Mouse (Mus musculus) heart, embryonic 10.5 days (tissue): ENCODE measurements around the gene Ppp1r9a. TPM values are rescaled to one million over a fixed set of nuclear protein-coding genes. Genes with fewer than 3 reads are reported as not detected.

ENCODE experiments used
- DNase-seq: peaks from one replicate; pipeline ENCODE4 v3.0.0-alpha.2; 2017; ENCODE audit warnings: low spot score
- H3K27ac ChIP-seq: fragments of 300-500 bp; sonication (generic); 2 replicates; pipeline ENCODE4 v1.5.1; 2016; ENCODE audit warnings: mild to moderate bottlenecking
- H3K27me3 ChIP-seq: fragments of 300-500 bp; sonication (generic); 2 replicates; pipeline ENCODE4 v1.6.1; 2016; ENCODE audit warnings: mild to moderate bottlenecking; ENCODE audit not compliant: poor library complexity, insufficient read depth, severe bottlenecking
- H3K36me3 ChIP-seq: fragments of 300-500 bp; sonication (generic); 2 replicates; pipeline ENCODE4 v1.6.1; 2016; ENCODE audit warnings: mild to moderate bottlenecking, moderate library complexity
- H3K4me1 ChIP-seq: fragments of 300-500 bp; sonication (generic); 2 replicates; pipeline ENCODE4 v1.6.1; 2016; ENCODE audit warnings: mild to moderate bottlenecking
- H3K4me3 ChIP-seq: fragments of 300-500 bp; sonication (generic); 2 replicates; pipeline ENCODE4 v1.5.1; 2016; ENCODE audit warnings: mild to moderate bottlenecking, moderate library complexity
- H3K9me3 ChIP-seq: fragments of 300-500 bp; sonication (generic); 2 replicates; pipeline ENCODE4 v1.6.1; 2016; ENCODE audit warnings: mild to moderate bottlenecking, moderate library complexity
- WGBS: fragments of 180-500 bp; shearing (Covaris S2); methylation state at CpG from one replicate; pipeline ENCODE4 v1.1.7; 2016; 5-methylcytosine and 5-hydroxymethylcytosine counted together
- polyA plus RNA-seq: library from polyadenylated mRNA; unstranded; fragments of >200 nt; fragmentation: Nextera tagmentation; extraction: Ambion mirVana; gene quantifications from 2 replicates; pipeline ENCODE4 v1.2.1, GENCODE M21; 2016

The Ppp1r9a gene
- polyA plus RNA-seq, 1 experiment from 2014 or later = 21.4 TPM

DNA sequence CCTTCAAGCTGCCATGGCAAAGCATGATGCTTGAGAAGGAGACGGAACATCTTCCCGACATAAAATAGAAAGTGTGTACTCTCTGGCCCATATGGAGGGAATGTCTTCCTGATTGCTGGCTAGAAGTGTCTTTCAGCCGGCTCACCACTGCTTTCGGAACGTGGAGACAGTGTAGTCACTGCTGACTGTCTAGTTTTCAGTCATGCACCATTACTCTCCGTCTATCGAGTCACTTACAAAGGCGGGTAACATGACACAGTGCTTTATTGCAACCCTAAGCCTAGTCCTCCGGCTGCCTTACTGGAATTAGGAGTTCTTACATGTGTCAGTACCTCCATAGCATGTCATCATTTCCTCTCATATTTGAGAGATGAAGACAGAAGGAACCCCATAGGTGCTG is 236.9 kb downstream of the Ppp1r9a start:
- Histone ChIP-seq H3K4me1 (no peaks in the 10 kb centered on the region), H3K36me3 (peaks cover 5% of the 10 kb centered on the region), H3K9me3 (no peaks in the 10 kb centered on the region), H3K4me3 (no peak overlapping the region), H3K27ac (no peak overlapping the region), H3K27me3 (no peaks in the 10 kb centered on the region)
- no peak for DNase-seq
- 91% methylated on average over 9 of the region's 9 CpGs for WGBS

DNA sequence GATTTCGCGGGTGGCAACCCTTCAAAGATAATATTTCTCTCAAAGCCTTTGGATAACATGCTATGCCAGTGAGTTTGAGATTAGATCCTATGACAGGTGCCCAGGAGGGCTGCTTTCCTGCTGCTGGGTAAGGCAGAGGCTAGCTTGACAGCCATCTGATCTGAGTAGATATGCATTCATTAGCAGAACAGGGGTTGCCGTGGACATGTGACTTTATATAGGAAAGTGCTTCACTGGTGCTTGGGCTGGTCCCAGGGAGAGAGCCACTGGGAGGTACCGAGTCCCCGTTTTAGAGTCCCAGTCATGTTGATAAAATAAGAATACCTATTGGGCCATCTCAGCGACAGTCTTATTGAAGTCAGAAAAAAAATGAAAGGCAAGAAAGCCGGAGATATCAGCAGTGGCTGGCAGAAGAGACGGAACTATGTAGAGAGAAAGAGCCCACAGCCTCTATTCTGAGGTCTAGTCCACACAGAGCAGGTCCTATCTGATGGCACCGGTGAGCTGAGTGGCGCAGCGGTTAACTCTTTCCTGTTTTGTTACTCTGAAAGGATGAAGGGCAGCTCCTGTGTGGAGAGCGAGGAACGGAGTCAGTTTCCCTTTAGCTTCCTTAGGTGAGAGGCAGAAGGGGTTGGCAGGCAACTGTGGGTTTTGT is 244.9 kb downstream of the Ppp1r9a start:
- no peaks in the 10 kb centered on the region for H3K9me3 ChIP-seq
- no peaks in the 10 kb centered on the region for H3K27me3 ChIP-seq
- no peak overlapping the region for H3K4me3 ChIP-seq
- no peak for DNase-seq
- peaks cover 37% of the 10 kb centered on the region for H3K4me1 ChIP-seq
- H3K27ac ChIP-seq = no peak overlapping the region
- 49% methylated on average over 13 of the region's 13 CpGs for WGBS
- H3K36me3 ChIP-seq = no peaks in the 10 kb centered on the region

DNA sequence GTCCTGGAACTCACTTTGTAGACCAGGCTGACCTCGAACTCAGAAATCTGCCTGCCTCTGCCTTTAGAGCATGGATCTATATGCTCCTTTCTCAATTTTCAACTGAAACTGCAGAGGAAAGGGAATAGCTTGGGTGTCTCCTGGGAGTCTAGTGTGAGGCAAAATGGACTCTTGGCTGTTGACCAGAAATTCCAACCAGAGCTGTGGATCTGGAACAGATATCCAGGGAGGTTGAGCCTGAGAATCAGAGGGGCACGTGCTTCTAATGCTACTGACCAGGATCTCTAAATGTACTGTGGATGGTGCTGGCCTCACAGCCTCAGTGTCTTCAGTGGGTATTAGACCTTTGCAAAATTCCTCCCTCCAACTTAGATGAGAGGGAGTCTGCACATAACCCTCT is 247.2 kb downstream of the Ppp1r9a start:
- peaks cover 40% of the 10 kb centered on the region for H3K4me1 ChIP-seq
- no peak overlapping the region for H3K4me3 ChIP-seq
- no peak overlapping the region for H3K27ac ChIP-seq
- peaks cover 7% of the 10 kb centered on the region; the same call in 1 of the 2 replicates for H3K36me3 ChIP-seq
- no peak for DNase-seq
- 70% methylated on average over 2 of the region's 2 CpGs for WGBS
- H3K9me3 ChIP-seq = no peaks in the 10 kb centered on the region
- H3K27me3 ChIP-seq = no peaks in the 10 kb centered on the region

DNA sequence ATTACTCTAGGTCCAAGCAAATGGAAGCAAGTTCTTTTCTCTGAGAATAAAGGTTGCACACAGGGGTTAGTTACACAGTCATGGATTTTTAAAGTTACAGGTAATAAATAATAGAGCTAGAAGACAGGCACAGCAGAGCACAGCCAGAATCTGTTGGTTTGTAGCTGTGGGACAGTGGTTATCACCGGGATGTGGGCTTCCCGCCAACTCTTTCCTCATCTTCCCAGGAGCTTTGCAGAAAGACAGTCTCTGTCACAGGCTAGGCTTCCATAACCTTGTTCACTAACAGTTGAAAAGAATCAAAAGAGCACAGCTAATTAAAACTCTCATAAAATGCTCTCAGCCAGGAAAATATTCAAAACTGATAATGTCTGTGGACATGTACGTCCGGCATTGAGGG is 248.5 kb downstream of the Ppp1r9a start:
- Histone ChIP-seq H3K4me1 (peaks cover 32% of the 10 kb centered on the region), H3K4me3 (no peak overlapping the region), H3K36me3 (peaks cover 10% of the 10 kb centered on the region; the same call in 1 of the 2 replicates), H3K9me3 (no peaks in the 10 kb centered on the region), H3K27me3 (no peaks in the 10 kb centered on the region), H3K27ac (peak overlapping the region; percentile 42; the same call in 1 of the 2 replicates)
- WGBS = 62% methylated on average over 4 of the region's 4 CpGs
- no peak for DNase-seq

DNA sequence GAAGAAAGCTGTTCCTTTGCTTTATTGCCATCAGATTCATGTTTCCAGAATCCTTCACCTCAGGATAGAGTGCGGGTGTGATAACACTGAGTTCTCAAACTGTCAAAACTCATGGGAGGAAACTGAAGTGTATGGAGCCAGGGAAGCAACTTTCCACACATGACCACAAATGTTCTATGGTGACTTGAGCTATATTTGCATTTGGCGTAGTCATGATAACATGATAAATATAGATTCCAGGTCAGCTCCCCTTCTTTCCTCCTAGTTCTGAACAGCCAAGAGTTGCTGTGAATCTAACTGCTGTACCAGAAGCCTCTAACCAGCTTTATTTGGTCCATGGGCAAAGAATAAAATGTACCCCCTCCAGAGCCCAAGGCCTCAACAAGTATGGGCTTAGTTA is 249.5 kb downstream of the Ppp1r9a start:
- Histone ChIP-seq H3K4me3 (no peak overlapping the region), H3K4me1 (peaks cover 30% of the 10 kb centered on the region), H3K27me3 (no peaks in the 10 kb centered on the region), H3K36me3 (peaks cover 10% of the 10 kb centered on the region; the same call in 1 of the 2 replicates), H3K27ac (peak overlapping the region; percentile 42; the same call in 1 of the 2 replicates), H3K9me3 (no peaks in the 10 kb centered on the region)
- 52% methylated on average over 2 of the region's 2 CpGs for WGBS
- no peak for DNase-seq

DNA sequence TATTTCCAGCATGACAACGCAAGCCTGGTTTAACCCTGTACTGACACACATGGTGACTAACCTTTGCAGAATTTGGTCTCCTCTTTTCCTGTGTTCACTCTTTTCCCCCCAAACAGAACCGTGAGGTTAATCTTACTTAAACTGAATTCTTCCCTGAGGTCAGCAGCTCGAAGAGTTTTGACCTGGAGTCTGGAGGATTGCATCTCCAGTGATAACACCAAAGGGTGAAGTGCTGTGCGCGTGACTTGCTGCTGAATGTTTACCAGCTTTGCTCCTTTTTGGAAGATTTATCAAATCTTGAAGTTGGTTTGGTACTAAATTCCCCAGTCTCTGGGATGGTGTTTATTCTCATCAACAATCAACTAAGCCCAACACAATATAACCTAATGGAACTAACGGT is 252.1 kb downstream of the Ppp1r9a start:
- H3K27ac ChIP-seq = no peak overlapping the region
- H3K4me1 ChIP-seq = peaks cover 23% of the 10 kb centered on the region
- WGBS = 74% methylated on average over 6 of the region's 6 CpGs
- no peak for DNase-seq
- H3K27me3 ChIP-seq = no peaks in the 10 kb centered on the region
- no peak overlapping the region for H3K4me3 ChIP-seq
- peaks cover 26% of the 10 kb centered on the region for H3K36me3 ChIP-seq
- no peaks in the 10 kb centered on the region for H3K9me3 ChIP-seq

DNA sequence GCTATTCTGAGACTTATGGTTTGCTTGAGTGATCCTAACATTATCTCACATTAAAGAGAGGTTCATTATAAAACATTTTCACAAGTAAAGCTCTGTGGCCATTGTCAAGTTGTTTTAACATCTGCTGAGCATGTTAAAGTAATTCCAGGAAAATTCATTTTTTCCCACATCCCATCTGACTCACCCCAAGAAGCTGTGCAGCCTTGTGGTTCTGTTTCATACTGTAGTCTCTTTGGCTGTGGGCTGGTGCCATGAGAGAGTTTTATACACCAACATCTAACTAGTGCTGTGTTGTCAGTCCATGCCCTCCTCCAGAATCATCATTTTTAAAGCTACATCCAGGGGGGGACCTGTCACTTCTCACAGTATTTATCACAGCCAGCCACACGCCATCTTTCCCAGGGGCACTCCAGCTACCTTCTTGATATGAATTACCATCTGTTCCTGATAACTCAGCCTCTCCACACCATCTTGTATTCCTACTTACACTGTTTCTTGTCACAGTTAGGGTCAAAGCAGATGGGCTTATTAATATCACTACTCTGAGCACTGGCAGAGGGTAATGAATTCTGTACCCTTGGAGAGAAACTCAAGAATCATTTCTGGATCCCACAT is 252.7 kb downstream of the Ppp1r9a start:
- 58% methylated on average over 1 of the region's 1 CpGs for whole genome bisulfite sequencing
- H3K27me3 ChIP-seq = no peaks in the 10 kb centered on the region
- H3K4me3 ChIP-seq = no peak overlapping the region
- peaks cover 23% of the 10 kb centered on the region for H3K4me1 ChIP-seq
- H3K27ac ChIP-seq = 0 out of 2 replicates have a peak overlapping the region, but pooled peaks have one; percentile 42
- DNase-seq = no peak
- peaks cover 31% of the 10 kb centered on the region for H3K36me3 ChIP-seq
- H3K9me3 ChIP-seq = no peaks in the 10 kb centered on the region

DNA sequence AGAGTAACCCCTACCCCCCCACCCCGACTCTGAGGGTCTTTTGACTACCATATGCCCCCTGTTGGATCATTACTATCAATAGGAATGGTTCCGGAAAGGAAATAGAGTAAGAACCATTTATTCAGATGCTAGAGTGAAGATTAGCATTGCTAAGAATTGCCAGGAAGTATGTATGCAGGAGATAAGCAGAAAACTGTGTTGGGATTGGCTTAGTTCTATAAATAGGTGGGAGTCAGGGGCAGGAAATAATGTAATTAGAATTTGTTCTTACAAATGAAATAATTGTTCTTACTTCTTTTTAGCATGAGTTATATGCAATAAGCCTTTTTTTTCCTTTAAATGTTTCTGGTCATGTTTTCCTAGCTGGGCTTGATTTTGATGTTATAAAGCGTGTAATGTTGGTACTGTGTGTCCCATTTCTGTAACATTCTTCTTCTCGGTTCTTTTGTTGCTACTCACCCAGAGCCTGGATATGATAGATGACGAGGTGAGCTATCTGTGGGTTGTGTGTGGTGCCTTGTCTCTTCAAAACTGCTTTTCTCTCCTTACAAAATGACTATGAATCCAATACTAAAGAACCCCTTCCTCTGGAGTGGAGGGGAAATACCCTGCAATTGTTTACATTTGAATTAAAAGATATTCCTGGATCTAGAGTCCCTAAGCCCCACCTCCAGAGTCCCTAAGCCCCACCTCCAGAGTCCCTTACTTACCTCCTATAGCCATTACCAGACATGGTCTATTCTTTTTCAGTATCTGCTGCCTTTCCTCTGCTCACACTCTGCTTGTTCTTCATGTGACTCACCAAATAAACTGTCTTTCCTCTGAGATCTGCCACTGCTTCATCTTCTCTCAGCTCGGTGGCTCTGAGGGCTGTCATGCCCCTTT is 254.1 kb downstream of the Ppp1r9a start:
- H3K4me1 ChIP-seq = peaks cover 11% of the 10 kb centered on the region
- H3K9me3 ChIP-seq = no peaks in the 10 kb centered on the region
- 61% methylated on average over 6 of the region's 6 CpGs for WGBS
- H3K36me3 ChIP-seq = peaks cover 31% of the 10 kb centered on the region
- H3K27ac ChIP-seq = 0 out of 2 replicates have a peak overlapping the region, but pooled peaks have one; percentile 42
- H3K27me3 ChIP-seq = no peaks in the 10 kb centered on the region
- no peak overlapping the region for H3K4me3 ChIP-seq
- DNase-seq = no peak

DNA sequence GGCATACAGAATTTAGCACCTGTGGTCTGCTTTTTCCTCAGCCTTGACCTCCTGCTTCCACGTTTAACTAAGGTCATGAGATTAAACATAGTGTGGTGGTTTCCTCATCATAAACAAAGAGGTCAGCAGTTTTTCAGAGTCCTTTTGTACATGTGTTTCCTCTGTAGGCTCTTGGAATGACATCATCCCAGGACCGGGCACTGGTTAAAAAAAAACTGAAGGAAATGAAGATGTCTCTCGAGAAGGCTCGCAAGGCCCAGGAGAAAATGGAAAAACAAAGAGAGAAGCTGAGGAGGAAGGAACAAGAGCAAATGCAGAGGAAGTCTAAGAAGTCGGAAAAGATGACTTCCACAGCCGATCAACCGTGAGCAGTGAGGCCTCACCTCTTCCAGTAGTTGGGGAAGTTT is 256.7 kb downstream of the Ppp1r9a start:
- WGBS = 68% methylated on average over 7 of the region's 7 CpGs

DNA sequence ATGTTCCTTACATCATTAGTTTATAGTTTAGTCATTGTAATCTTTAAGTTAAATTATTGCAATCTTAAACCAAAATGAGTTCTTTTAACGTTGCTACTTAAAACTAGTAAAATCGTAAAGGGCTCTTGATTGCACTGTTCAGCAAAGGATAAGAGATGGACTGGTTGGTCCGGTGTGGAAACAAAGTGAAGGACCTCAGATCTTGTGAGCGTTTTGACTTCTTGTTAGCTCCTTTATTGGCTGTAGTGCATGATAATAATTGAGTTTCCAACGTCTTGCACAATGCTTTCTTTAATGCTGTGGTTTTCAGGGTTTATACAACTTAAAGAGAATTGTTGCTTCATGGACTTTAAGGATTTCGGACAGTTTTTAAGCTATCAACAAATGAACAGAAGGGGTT is 259.3 kb downstream of the Ppp1r9a start:
- Histone ChIP-seq H3K4me1 (0 out of 2 replicates have a peak, but pooled peaks cover 5% of the 10 kb centered on the region), H3K27me3 (no peaks in the 10 kb centered on the region), H3K27ac (no peak overlapping the region), H3K4me3 (no peak overlapping the region), H3K36me3 (peaks cover 21% of the 10 kb centered on the region), H3K9me3 (no peaks in the 10 kb centered on the region)
- no peak for DNase-seq
- WGBS = 85% methylated on average over 6 of the region's 6 CpGs

More for the DNA sequence above, 256.7 kb downstream of the Ppp1r9a start:
- no peak overlapping the region for H3K4me3 ChIP-seq
- no peaks in the 10 kb centered on the region for H3K27me3 ChIP-seq
- no peak overlapping the region for H3K27ac ChIP-seq
- 0 out of 2 replicates have a peak, but pooled peaks cover 9% of the 10 kb centered on the region for H3K4me1 ChIP-seq
- DNase-seq = no peak
- H3K36me3 ChIP-seq = peaks cover 25% of the 10 kb centered on the region
- no peaks in the 10 kb centered on the region for H3K9me3 ChIP-seq

DNA sequence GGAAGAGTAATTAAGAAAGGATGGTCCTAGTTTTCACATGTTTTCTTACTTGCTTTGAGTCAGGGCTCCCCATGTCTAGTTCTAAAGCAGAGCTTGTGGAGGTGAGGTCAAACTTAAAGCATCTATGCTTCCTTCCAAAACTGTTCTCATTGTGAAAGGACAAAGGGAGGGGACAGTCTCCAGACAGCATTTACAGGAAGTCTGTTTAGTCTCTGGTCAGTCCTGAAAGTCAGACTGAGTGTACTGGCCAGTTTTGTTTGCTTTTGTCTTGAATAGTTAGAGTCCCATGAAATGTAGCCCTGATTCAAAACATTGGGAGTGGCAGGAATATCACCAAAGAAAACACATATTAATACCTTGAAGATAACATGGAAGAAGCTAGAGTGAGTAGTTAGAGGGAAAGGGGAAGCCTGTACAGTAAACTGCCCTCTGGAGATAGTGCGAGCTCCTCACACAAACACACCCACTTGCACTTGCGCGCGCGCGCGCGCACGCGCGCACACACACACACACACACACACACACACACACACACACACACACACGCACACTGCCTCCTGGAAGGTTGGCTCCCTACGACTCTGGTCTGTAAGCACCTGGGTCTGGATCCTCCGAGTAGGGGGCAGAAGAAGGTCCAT is 260.9 kb downstream of the Ppp1r9a start:
- H3K27ac ChIP-seq = peak overlapping the region; percentile 59; the same call in 1 of the 2 replicates
- 71% methylated on average over 14 of the region's 14 CpGs for WGBS
- peaks cover 12% of the 10 kb centered on the region; the same call in 1 of the 2 replicates for H3K4me1 ChIP-seq
- no peaks in the 10 kb centered on the region for H3K9me3 ChIP-seq
- H3K4me3 ChIP-seq = no peak overlapping the region
- no peaks in the 10 kb centered on the region for H3K27me3 ChIP-seq
- DNase-seq = no peak
- H3K36me3 ChIP-seq = peaks cover 17% of the 10 kb centered on the region

DNA sequence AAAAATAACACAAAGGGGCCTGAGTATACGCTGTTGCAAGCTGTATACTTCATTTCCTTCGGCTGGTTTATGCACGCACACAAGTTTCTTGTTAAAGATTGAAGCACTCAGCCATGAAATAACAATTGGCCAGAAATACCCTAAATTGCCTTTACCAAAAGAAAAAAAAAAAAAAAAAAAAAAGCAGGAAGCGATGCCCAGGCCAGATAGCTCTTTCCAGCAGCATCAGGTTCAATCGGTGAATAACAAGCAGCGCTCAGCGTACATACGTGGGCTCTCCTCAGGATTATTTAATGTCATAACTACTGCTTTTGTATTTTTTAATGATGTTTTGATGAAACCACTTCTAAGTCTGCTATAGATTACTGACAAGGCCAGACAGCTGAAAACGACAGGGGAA is 262.1 kb downstream of the Ppp1r9a start:
- Histone ChIP-seq H3K4me1 (peaks cover 12% of the 10 kb centered on the region; the same call in 1 of the 2 replicates), H3K27ac (no peak overlapping the region), H3K36me3 (peaks cover 5% of the 10 kb centered on the region), H3K27me3 (no peaks in the 10 kb centered on the region), H3K9me3 (no peaks in the 10 kb centered on the region), H3K4me3 (no peak overlapping the region)
- DNase-seq = no peak
- WGBS = 67% methylated on average over 9 of the region's 9 CpGs
